Mouse (Mus musculus) yolk sac, embryonic 10.5 days (tissue): ENCODE data around the gene Robo1.

Experiments
- DNase-seq: peaks from one replicate; pipeline ENCODE4 v3.0.0-alpha.2; 2017; ENCODE audit warnings: low spot score

Gene Robo1

GRCm38 (mm10) chr16:72828381-72828780 is 520.3 kb downstream of the Robo1 start:
- no peak for DNase-seq

- DNase-seq, result peak; percentile 7
These were observed 521.4 kb downstream of the Robo1 start for GRCm38 (mm10) chr16:72829530-72829929.

DNA sequence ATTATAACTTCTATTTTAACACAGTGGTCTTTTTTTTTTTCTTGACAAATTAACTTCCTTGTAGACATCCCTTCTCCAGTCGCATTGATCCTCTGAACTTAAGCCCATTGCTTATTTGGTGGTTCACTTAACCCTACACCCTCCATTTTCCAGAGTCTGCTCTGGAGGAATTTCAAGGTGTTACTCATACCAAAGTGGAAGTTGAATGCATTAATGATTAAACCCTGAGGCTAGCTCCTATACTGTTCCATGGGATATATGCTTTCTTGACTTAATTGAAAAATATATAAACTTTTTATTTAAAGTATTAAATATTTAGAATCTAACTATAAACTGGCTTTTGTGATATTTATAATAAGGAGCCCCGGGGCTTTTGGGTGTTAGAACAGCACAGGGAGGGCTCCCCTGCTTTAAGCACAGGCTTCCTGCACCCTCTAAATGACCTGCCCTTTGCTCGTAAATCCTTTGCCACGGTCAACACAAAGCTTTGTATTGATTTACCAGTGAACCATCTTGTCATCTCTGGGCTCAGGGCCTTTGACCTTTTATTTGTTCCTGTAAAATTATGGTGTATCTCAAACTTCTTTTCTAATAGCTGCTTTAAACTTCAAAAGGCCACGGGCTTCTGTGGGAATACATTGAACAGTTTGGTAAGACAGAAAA is 522.4 kb downstream of the Robo1 start:
- DNase-seq, result peak; percentile 66

DNA sequence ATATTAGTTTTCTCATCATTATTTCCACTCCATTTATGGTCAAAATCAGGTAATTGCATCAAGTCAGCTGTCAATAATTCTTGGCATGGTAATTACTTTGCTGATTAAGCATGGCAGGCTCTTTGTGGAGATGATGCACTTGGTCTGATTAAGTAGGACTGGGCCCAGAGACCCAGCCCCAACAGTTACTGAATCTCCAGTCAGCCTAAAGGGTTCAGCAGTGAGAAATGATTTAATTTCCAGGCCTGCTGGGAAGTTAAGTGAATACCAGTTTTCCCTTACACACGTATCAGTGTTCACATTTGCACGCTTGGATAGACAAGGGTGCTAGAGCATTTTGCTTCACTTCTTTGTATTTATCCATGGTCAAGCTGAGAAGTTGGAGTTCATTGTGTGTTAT is 526.2 kb downstream of the Robo1 start:
- DNase-seq, result no peak

- no peak for DNase-seq
These were observed 530.9 kb downstream of the Robo1 start for GRCm38 (mm10) chr16:72839031-72839430.

DNA sequence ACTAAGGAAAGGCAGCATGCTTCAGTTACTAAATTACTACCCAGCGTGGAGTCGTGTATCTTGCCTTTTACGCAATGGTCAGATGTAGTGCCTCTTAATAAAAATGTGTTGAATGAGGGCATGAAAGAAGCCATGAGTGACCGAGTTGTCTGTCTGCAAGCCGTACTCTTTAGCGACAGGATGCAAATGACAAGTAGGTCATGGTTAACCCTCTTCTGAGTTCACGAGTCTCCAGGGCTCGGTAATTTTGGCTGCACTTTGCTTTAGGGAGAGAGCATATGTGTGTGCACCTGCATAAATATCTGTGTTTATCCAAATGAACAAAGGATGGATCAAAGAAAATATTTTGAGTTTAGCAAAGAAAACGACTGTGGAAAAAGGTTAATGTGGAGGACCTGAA is 533.0 kb downstream of the Robo1 start:
- no peak for DNase-seq

DNA sequence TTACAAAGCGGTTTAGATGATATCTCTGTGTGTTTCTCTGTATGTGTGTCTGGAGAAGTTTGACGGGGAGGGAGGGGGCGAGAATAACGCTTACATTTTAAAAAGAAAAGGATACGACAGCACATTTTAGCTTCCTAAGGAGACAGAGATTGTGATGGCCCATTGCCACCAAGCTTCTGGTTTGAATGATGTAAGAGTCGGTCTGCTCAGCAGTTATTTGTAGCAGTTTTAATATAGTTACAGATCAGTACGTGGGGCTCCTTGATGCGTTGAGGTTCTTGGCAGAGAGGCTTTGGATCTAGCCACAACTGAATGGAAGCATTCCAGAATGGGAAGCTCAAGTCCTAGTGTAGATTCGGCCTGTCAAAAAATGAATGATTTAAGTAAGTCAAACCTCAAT is 546.0 kb downstream of the Robo1 start:
- no peak for DNase-seq

DNA sequence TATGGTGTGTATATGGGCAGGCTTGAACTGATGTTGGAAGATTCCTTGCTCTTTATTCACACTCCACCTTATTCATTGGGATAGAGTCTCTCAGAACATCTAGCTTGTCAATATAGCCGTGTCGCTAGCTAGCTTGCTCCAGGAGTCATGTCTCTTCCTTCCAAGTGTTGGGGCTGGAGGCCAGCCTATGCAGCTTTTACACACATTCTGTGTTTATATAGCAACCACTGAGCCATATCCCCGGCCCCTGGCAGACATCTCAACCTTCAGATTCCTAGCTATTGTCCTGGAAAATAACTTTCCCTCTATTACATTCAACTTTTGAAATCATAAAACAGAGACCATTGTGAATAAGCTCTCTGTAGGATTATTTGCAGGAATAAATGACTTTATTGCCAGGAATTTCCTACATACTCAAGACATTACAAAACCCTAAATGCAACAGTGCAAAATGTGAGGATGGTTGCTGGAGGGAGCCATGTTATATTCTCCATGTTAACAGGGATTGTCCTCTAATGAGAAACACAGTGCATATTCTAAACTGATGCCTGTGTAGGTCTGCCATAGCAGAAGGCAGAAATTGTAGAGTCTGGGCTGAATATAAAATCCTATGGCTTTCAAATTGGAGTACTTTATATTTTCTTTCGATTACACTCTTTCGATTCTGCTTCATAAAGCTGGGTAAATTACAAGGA is 546.9 kb downstream of the Robo1 start:
- DNase-seq, result no peak

GRCm38 (mm10) chr16:72861707-72862277 is 553.7 kb downstream of the Robo1 start:
- no peak for DNase-seq

- DNase-seq, result no peak
These were observed 557.9 kb downstream of the Robo1 start for GRCm38 (mm10) chr16:72866011-72866410.

GRCm38 (mm10) chr16:72874934-72875732 is 567.0 kb downstream of the Robo1 start:
- DNase-seq, result no peak

GRCm38 (mm10) chr16:72888108-72888507 is 580.0 kb downstream of the Robo1 start:
- no peak for DNase-seq

- DNase-seq, result no peak
These were observed 581.3 kb downstream of the Robo1 start for GRCm38 (mm10) chr16:72889401-72889800.

- no peak for DNase-seq
These were observed 589.0 kb downstream of the Robo1 start for GRCm38 (mm10) chr16:72897125-72897524.

DNA sequence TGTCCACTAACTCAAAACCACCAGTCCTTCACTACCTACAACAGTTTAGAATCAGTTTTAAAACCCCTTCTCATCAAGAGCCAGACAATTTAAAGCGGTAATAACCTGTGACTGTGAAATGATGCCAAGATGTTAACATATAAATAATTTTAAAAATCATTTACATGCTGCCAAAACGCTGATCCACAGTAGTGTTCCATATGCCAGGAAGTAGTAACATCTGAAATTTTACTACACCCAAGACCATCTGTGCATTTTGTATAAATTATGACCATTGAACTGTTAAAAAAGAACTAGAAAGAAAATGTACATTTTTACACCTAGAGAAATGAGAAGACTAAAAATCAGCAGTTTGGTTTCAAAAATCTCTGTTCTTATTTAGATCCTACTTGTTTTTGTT is 600.8 kb downstream of the Robo1 start:
- DNase-seq, result no peak

DNA sequence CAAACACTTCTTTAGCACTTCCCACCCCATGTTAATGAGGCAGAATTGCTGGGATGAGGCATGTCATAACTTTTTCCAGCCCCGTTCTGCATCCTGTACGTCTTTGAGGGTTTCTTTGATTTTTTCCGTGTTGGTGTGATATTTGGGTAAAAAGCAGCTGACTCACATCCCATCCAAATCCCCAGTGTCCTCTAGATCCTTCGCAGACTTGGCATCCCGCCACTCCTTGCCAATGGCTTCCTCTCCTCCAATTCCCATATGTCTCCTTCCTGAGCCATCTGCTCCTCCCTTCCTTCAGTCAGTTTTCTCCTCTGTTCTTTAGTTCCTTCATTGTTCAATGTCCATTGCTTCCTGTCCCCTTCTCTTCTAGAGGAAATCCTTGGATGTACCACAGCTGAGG is 605.0 kb downstream of the Robo1 start:
- DNase-seq, result peak; percentile 4

DNA sequence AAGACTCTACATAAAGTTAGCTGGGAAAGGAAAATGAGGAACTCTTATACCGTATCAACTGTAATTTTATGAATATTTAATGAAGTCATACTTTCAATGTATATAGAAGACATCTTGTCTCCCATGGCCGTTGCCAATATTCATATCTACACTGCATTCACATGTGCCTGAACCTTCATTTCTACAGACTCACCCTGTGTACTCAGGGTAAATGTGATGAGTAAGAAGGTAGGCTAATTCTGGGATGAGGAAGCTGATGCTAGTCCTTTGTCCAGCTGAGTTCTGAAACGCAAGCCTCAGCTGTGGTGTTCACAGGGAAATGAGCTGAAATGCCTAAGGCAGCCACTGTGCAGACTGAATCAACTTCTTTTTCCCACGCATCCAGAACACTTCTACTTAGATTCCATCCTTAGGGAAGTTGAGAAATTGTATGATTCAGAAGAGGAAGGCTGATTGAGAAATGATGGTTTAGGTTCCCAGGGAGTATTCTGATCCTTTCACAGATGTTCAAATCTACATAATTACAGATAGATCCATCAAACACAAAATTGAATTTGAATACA is 606.0 kb downstream of the Robo1 start:
- DNase-seq, result no peak

DNA sequence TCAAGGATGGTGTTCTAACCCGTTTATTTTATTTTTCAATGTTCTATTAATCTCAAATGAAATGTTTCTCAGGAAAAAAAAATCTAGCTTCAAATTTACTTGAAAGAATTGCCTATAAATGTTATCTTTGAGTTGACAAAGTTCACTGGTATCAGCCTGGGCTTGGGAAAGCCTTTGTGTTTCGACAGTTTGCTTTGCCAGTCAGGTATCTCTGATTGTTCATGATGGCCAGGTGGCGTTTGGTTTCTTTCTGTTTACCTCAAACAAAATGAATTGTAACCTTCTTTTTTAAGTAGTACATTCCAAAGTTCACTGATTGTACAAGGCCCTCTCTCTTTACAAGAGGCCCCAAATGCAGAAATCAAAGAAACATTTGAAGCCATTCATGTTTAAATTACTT is 611.9 kb downstream of the Robo1 start:
- no peak for DNase-seq

- DNase-seq, result peak; percentile 14
These were observed 616.5 kb downstream of the Robo1 start for GRCm38 (mm10) chr16:72924423-72925224.

- no peak for DNase-seq
These were observed 620.5 kb downstream of the Robo1 start for GRCm38 (mm10) chr16:72928525-72929122.

DNA sequence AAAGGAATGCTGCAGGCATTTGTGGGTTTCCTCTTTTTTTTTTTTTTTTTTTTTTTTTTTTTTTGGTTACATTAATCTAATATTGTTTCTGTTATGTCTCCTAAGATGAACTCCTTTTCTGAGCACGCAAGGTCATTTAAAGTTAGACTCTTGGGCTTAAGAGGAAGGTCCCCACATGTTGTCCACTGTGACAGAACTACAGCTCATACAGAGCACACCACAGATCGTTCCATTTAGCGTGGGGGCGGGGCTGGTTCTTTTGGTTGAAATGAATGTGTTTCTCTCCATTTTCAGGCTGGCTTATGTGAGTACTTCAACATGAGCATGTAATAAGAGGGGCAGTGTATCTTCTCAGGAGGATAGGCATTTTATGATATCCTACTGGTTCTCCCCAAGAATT is 622.8 kb downstream of the Robo1 start:
- no peak for DNase-seq
